Mouse (Mus musculus) heart, postnatal 0 days (tissue): ENCODE results near the gene Frrs1l.

ENCODE experiments used
- CTCF ChIP-seq: IDR thresholded peaks from 2 replicates; pipeline ENCODE4 v1.5.1; 2016; ENCODE audit warnings: antibody characterized with exemption, control low read depth, low read depth
- EP300 ChIP-seq: IDR thresholded peaks from 2 replicates; pipeline ENCODE4 v1.6.1; 2016; ENCODE audit warnings: antibody characterized with exemption, low read depth

GRCm38 (mm10) chr4:56914338-56914737, 75.9 kb downstream of the Frrs1l start:
- no peak for TF ChIP-seq CTCF
- TF ChIP-seq EP300 = no peak
